10 mouse cellular contexts compared by ENCODE assay signal in the genomic region with DNA sequence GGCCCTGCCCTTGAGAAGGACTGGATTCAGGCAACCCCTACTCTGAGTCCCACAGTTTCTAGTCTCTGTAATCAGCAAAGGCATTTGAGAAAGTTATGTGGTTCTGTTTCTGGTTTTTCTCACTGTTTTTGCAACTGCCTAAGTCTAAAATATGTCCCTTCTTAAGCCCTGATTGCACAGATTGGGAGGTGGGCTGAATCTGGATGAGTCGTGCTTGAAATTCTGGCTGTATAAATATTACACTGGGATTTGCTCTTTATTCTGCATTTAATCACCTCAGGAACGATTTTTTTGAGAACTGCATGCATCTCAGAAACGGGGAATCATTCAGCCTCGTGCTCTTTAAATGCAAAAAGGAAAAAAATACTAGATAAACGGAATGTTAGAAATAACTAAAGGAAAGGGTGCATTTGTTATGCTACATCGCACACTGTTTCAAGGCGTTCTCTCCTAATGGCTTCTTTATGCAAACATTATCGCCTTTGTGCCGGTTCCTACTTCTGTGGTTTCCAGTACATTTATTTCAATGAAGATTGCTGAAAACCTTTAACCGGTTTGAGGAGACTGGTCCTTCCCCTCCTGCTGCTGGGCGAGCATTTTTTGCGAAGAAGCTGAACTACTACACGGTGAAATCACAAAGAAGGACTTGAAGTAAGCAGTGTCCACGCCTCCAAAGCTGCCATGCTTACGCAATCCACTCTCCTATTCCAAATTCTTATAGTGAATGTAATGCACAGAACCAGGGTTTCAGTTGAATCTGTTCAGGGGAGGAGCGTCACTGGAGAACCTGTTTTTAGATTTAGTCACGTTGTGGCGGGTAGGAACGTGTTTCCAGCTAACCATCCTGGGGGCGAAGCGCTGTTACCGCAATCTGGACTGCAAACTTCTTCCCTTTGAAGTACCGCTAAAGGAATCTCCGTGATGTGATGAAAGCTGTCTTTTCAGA.
DNase-seq lines count a peak whose midpoint lies in the region; ATAC-seq and TF ChIP-seq lines count a peak whose summit lies in the region.
"Had no signal": no experiment of that assay in that cellular context is flagged by ENCODE, and none has a peak within 500 bp of the region (broad histone marks: within the 10 kb centered on the region; RNA-seq: fewer than 3 reads in every experiment).

No protein-coding gene starts in this region.

- H3K27ac ChIP-seq in heart, embryonic 13.5 days (replicated peaks) = peak overlapping the region; percentile 53
- H3K27ac ChIP-seq in CH12.LX (ENCODE audit: insufficient read depth, low read depth) = peak overlapping the region; percentile 49; the same call in 1 of the 2 replicates
- peak overlapping the region; percentile 56; the same call in 1 of the 2 replicates for H3K27ac ChIP-seq in hindbrain, embryonic 14.5 days
- no peak overlapping the region for H3K27ac ChIP-seq in limb, embryonic 15.5 days
- H3K27ac ChIP-seq: forebrain, embryonic 10.5 days had no signal

- no peak; the same call in none of the 2 replicates for TF ChIP-seq RAD21 in CH12.LX (IDR thresholded peaks at IDR 0.05; ENCODE audit: low read depth, low read length)

- no peak for TF ChIP-seq POLR2A in CH12.LX (IDR thresholded peaks at IDR 0.05; ENCODE audit: low read depth, low read length)

- in situ Hi-C loops in CH12.LX (cut with MboI; ENCODE audit: low pct_ligation_motif_present, low pct_unique_long_range_greater_than_20kb, low sequenced_read_pairs) = loop anchor here (10.0 kb wide), 1 partner anchor 324 kb away; a partner anchor contains a TSS

- no peak for DNase-seq in heart, postnatal 4 days
- DNase-seq in CH12.LX (ENCODE audit: extremely low read depth) = peak; percentile 80
- DNase-seq in hindbrain, embryonic 14.5 days (ENCODE audit: low spot score) = no peak
- no peak for DNase-seq in gastrocnemius, postnatal 14 days
- DNase-seq in cerebellum, adult 9-10 months = no peak
- DNase-seq in cerebellum, adult 18-20 months = no peak
- DNase-seq: adrenal gland, adult 8-10 months had no signal

- no peak for ATAC-seq in heart, embryonic 13.5 days (ENCODE audit: extremely low read depth, insufficient number of reproducible peaks, low FRiP score, low TSS enrichment)
- no peak for ATAC-seq in hindbrain, embryonic 14.5 days (ENCODE audit: low FRiP score)
- 0 out of 2 replicates have a peak, but pooled peaks have one; percentile 40 for ATAC-seq in limb, embryonic 15.5 days (ENCODE audit: insufficient number of reproducible peaks, low FRiP score, low TSS enrichment, low read depth)

- H3K4me2 ChIP-seq in heart, embryonic 13.5 days = no peak overlapping the region
- peak overlapping the region; percentile 37 for H3K4me2 ChIP-seq in CH12.LX (ENCODE audit: insufficient read depth, low read depth, poor library complexity, severe bottlenecking)
- H3K4me2 ChIP-seq in hindbrain, embryonic 14.5 days (replicated peaks) = peak overlapping the region; percentile 25; the same call in 1 of the 2 replicates
- no peak overlapping the region for H3K4me2 ChIP-seq in limb, embryonic 15.5 days

- H3K9ac ChIP-seq in heart, embryonic 13.5 days = no peak overlapping the region
- H3K9ac ChIP-seq in CH12.LX (ENCODE audit: insufficient read depth, low read depth) = no peak overlapping the region; the same call in 1 of the 2 replicates
- H3K9ac ChIP-seq in hindbrain, embryonic 14.5 days = no peak overlapping the region
- H3K9ac ChIP-seq in limb, embryonic 15.5 days = no peak overlapping the region

- H3K4me1 ChIP-seq in heart, embryonic 13.5 days = peaks cover 50% of the 10 kb centered on the region
- peaks cover 10 to 42% of the 10 kb centered on the region in 2 experiments; a peak in 3 of 4 replicates for H3K4me1 ChIP-seq in CH12.LX (ENCODE audit: control insufficient read depth in 1 of 2, insufficient read depth in 2 of 2)
- no peaks in the 10 kb centered on the region for H3K4me1 ChIP-seq in hindbrain, embryonic 14.5 days (replicated peaks; ENCODE audit: control insufficient read depth, insufficient read depth, low read length)
- peaks cover 3% of the 10 kb centered on the region; the same call in 1 of the 2 replicates for H3K4me1 ChIP-seq in limb, embryonic 15.5 days

- WGBS in heart, embryonic 13.5 days = 75% methylated on average over 24 of the region's 24 CpGs
- 67% methylated on average over 24 of the region's 24 CpGs for WGBS in hindbrain, embryonic 14.5 days
- 70% methylated on average over 24 of the region's 24 CpGs for WGBS in limb, embryonic 15.5 days

- TF ChIP-seq EP300 in CH12.LX (IDR thresholded peaks at IDR 0.05; ENCODE audit: low read length) = peak; percentile 77

- no peak overlapping the region for H3K4me3 ChIP-seq in heart, embryonic 13.5 days
- H3K4me3 ChIP-seq in CH12.LX (replicated peaks in 1 of 3; ENCODE audit: low read depth in 2 of 3, low read length in 2 of 3, poor library complexity in 1 of 3) = peak overlapping the region in 1 of 3 experiments; percentile 2
- no peak overlapping the region for H3K4me3 ChIP-seq in hindbrain, embryonic 14.5 days (replicated peaks; ENCODE audit: low read length)
- no peak overlapping the region for H3K4me3 ChIP-seq in limb, embryonic 15.5 days
- H3K4me3 ChIP-seq: forebrain, embryonic 10.5 days had no signal

- no peaks in the 10 kb centered on the region for H3K36me3 ChIP-seq in heart, embryonic 13.5 days
- no peaks in the 10 kb centered on the region for H3K36me3 ChIP-seq in CH12.LX (replicated peaks in 1 of 2; ENCODE audit: control insufficient read depth in 1 of 2, insufficient read depth in 1 of 2, low read length in 1 of 2)
- no peaks in the 10 kb centered on the region for H3K36me3 ChIP-seq in hindbrain, embryonic 14.5 days (replicated peaks; ENCODE audit: control insufficient read depth, insufficient read depth)
- H3K36me3 ChIP-seq in limb, embryonic 15.5 days = no peaks in the 10 kb centered on the region
- H3K36me3 ChIP-seq: forebrain, embryonic 10.5 days had no signal

- no peaks in the 10 kb centered on the region for H3K27me3 ChIP-seq in heart, embryonic 13.5 days (replicated peaks)
- no peaks in the 10 kb centered on the region for H3K27me3 ChIP-seq in CH12.LX (replicated peaks)
- H3K27me3 ChIP-seq in hindbrain, embryonic 14.5 days (ENCODE audit: control insufficient read depth, insufficient read depth, low read length) = no peaks in the 10 kb centered on the region
- H3K27me3 ChIP-seq in limb, embryonic 15.5 days = no peaks in the 10 kb centered on the region

- H3K79me2 ChIP-seq in CH12.LX (replicated peaks; ENCODE audit: control insufficient read depth, extremely low read depth, insufficient read depth, poor library complexity, severe bottlenecking) = no peaks in the 10 kb centered on the region

- no peaks in the 10 kb centered on the region for H3K9me3 ChIP-seq in heart, embryonic 13.5 days
- H3K9me3 ChIP-seq in CH12.LX (replicated peaks; ENCODE audit: low read length) = no peaks in the 10 kb centered on the region
- H3K9me3 ChIP-seq in hindbrain, embryonic 14.5 days (ENCODE audit: control insufficient read depth, low read length) = no peaks in the 10 kb centered on the region
- H3K9me3 ChIP-seq in limb, embryonic 15.5 days = no peaks in the 10 kb centered on the region
- H3K9me3 ChIP-seq: forebrain, embryonic 10.5 days had no signal

- no peak for TF ChIP-seq CTCF in CH12.LX (conservative IDR thresholded peaks at IDR 0.05 in 1 of 2, IDR thresholded peaks at IDR 0.05 in 1 of 2; ENCODE audit: low read depth in 2 of 2, low read length in 2 of 2)

- dilution Hi-C loops in CH12.LX (cut with MboI; ENCODE audit: extremely low pct_ligation_motif_present, extremely low pct_unique_long_range_greater_than_20kb, low sequenced_read_pairs) = no loop called here

- intact Hi-C loops in gastrocnemius, postnatal 14 days (cut with DNase I; ENCODE audit: low total_unique reads) = no loop called here

TF ChIP-seq in CH12.LX, 34 proteins besides CTCF, POLR2A, EP300 and RAD21 (continues in another document):
- TF ChIP-seq E2F4 (IDR thresholded peaks at IDR 0.05; ENCODE audit: insufficient replicate concordance, low read depth, low read length) (no peak), GABPA (IDR thresholded peaks at IDR 0.05; ENCODE audit: insufficient replicate concordance, low read depth, low read length) (no peak), IRF4 (IDR thresholded peaks at IDR 0.05; ENCODE audit: low read depth, low read length) (no peak; the same call in 1 of the 2 replicates), HCFC1 (IDR thresholded peaks at IDR 0.05; ENCODE audit: low read depth, low read length) (no peak), USF1 (IDR thresholded peaks at IDR 0.05; ENCODE audit: low read depth, low read length) (no peak), PAX5 (IDR thresholded peaks at IDR 0.05; ENCODE audit: low read length) (no peak), NRF1 (IDR thresholded peaks at IDR 0.05; ENCODE audit: low read depth, low read length) (no peak), MYC (IDR thresholded peaks at IDR 0.05; ENCODE audit: low read depth, low read length) (peak; percentile 33; the same call in 1 of the 2 replicates), MAX (IDR thresholded peaks at IDR 0.05; ENCODE audit: low read length) (peak; percentile 39; the same call in 1 of the 2 replicates), NELFE (IDR thresholded peaks at IDR 0.05; ENCODE audit: low read depth, low read length) (no peak), SIN3A (IDR thresholded peaks at IDR 0.05; ENCODE audit: low read length) (no peak), ZKSCAN1 (IDR thresholded peaks at IDR 0.05; ENCODE audit: borderline replicate concordance, low read depth, low read length) (no peak), MAFK (IDR thresholded peaks at IDR 0.05; ENCODE audit: insufficient replicate concordance, low read length) (no peak), ZNF384 (IDR thresholded peaks at IDR 0.05; ENCODE audit: low read depth, low read length) (peak; percentile 37; the same call in 1 of the 2 replicates), CHD1 (IDR thresholded peaks at IDR 0.05; ENCODE audit: low read depth, low read length) (no peak), SMC3 (IDR thresholded peaks at IDR 0.05; ENCODE audit: low read depth, low read length) (peak; percentile 1; the same call in 1 of the 2 replicates), UBTF (IDR thresholded peaks at IDR 0.05; ENCODE audit: low read depth, low read length) (no peak), JUND (conservative IDR thresholded peaks at IDR 0.05; ENCODE audit: low read depth, low read length) (peak; percentile 21; the same call in 1 of the 2 replicates), POLR2AphosphoS2 (IDR thresholded peaks at IDR 0.05; ENCODE audit: low read depth, low read length) (no peak), KAT2A (IDR thresholded peaks at IDR 0.05; ENCODE audit: insufficient replicate concordance, low read length) (no peak), TBP (conservative IDR thresholded peaks at IDR 0.05; ENCODE audit: low read depth, low read length) (0 out of 2 replicates have a peak, but pooled peaks have one; percentile 28), TCF12 (IDR thresholded peaks at IDR 0.05; ENCODE audit: low read depth, low read length) (peak; percentile 38; the same call in 1 of the 2 replicates), CHD2 (IDR thresholded peaks at IDR 0.05; ENCODE audit: low read length) (no peak), MAZ (IDR thresholded peaks at IDR 0.05; ENCODE audit: low read depth, low read length) (no peak), ELF1 (IDR thresholded peaks at IDR 0.05; ENCODE audit: low read depth, low read length) (no peak)

Comparison
In these comparisons a context has a peak if more than half of its experiments do, and no peak if none do; other contexts are left out.
1. H3K4me2 ChIP-seq: peak in CH12.LX (single experiment) and hindbrain, embryonic 14.5 days (single experiment); none in heart, embryonic 13.5 days (single experiment) and limb, embryonic 15.5 days (single experiment).